Mouse (Mus musculus): ENCODE results near the gene Ralgps2.

Gene Ralgps2

DNA sequence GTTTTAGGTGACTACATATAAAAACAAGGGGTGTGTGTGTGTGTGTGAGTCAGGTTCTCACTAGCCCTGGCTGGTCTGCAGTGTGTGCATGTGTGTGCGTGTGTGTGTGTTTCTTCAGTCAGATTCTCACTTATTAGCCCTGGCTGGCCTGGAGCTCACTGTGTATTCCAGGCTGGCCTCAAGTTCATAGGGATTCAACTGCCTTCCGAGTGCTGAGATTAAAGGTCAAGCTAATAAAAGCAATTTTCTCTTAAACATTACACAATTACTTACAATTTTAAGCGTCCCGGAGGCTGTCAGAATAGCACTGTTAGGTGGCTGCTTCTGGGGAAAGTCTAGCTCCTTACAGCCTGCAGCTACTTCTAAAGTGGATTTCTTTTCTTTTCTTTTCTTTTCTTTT, 101.2 kb downstream of the Ralgps2 start, which contains the start of gene Angptl1:
Gene Angptl1, plus strand, starts transcription at position 386 of the 400 bp plus-strand sequence.
- DNase-seq (ENCODE audit: low spot score in 2 of 2) = no peak

DNA sequence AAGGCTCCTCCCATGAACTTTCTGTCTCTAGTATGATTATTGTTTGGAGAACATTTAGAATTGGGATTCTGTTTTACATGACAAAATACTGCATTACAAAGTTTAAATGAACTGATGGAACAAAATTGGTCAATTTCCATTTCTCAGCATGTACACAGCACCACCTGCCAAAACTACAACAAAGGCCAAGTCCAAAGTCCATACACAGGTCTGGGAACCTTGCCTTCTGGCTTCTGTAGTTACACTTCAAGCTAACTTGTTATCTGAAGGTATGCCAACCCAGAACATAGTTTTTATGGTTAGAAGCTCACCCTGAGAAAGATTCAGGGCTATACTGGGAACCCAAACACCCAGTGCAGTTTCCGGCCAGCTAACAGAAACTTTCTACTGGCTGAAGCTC, 120.2 kb downstream of the Ralgps2 start:
- DNase-seq (ENCODE audit: low spot score in 2 of 2) = no peak

DNA sequence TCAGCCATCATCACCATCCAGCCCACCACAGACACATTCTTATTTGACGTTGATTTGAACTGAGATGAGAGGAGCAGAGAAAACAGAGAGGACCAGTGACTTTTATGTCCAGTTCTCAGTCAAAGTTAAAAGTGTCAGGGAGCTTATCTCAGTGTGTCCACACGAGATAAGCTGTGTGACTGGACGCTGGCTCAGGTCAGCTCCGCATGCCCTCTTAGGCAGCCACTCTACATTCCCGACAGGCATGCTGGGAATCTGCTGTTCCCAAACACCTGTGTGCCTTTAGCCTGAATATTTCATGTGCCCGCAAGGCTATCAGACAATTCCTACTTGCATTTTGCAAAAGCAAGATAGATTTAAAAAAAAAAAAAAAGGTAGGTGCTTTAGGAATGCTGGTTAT, 125.9 kb downstream of the Ralgps2 start:
- DNase-seq (ENCODE audit: low spot score in 2 of 2) = no peak

DNA sequence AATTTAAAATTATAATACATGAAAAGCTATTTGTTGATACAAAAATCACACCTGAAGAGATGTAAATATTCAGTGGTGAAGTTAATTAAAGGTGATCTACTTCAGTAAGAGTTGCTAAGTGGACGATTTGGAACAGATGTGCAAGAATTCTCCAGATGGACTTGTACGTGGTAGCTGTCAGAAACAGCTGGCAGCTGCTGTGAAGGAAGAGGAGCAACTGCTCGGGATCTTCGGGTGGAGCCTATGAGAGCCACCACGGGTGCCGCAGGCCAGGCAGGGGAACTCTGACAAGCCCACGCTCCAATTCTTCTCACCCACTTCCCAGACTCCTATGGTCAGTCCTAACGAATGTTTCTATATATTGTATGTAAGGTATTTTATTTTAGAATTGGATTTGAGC, 126.7 kb downstream of the Ralgps2 start:
- no peak for DNase-seq (ENCODE audit: low spot score in 2 of 2)

DNA sequence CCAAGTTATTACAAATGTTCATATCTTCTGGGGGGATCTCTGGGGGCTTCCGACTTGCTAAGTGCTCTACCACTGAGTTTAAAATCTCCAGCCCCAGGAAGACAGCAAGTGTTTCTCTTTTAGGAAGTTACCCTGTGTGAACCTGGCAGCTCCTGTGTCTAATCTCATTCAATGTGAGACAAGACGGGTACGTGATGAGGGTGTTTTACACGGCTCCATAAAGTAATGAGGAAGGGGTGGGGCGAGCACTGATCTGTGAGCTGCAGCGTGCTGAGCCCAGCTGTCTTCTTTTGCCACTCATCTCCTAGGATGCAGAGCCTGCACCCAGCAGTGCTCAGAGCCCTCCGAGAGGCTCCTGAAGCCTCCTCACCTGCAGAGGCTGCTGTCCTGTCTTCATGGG, 127.5 kb downstream of the Ralgps2 start:
- no peak for DNase-seq (ENCODE audit: low spot score in 2 of 2)

DNA sequence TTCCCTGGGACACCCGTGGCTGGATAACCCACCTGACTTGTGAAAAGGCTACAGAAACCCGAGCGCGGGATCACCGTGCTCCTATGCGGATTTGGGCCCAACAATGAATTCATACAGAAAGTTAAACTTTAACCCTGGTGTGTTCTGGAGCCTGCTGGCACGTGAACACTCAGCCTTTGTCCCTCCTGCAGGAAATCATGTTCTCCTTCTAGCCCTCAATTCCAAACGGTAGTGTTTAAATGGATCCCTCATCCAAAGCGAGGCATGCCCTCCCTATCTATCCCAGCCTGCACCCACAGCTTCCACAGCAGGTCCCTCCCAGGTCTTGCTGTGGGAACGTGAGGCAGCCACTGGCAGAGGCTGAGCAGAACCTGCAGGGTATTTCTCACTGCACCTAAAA, 131.1 kb downstream of the Ralgps2 start:
- no peak for DNase-seq (ENCODE audit: low spot score in 2 of 2)

DNA sequence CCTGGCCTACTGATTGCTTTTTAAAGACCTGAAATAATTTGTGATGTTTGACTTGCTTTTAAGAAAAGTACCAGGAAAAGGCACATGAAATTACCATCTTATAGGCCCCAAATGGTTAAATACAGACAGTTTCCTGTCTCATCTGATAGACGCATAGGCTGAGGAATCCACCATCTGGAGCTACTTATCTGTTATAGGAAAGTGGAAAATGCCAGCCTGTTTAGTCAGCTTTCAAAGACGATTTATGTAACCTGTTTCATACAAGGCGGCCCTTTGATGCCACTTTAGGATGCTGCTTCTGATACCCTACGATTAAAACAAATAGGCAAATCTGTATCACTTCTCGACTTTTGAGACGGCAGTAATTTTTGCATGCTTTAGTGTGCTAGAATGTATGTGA, 138.2 kb downstream of the Ralgps2 start:
- DNase-seq (ENCODE audit: low spot score in 2 of 2) = no peak

DNA sequence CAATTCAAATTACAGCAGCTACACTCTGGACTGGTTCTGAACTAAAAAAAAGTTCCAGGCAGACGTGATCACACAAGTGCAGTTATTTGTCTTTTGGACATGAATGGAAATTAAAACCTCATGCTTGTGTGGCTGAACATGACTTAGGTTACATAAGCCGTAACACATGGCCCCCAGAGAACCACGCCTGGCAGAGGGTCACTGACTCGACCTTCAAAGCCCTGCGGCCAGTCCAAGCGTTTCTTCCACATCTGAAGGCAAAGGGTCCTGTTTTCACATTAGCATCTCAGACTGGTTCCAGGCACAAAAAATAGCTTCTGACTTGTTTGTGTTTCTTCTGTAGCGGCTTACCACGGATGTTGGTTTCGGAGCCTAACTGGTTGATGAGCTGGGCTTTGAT, 143.2 kb downstream of the Ralgps2 start:
- peak; percentile 29 to 52 for DNase-seq (ENCODE audit: low spot score in 2 of 2)

DNA sequence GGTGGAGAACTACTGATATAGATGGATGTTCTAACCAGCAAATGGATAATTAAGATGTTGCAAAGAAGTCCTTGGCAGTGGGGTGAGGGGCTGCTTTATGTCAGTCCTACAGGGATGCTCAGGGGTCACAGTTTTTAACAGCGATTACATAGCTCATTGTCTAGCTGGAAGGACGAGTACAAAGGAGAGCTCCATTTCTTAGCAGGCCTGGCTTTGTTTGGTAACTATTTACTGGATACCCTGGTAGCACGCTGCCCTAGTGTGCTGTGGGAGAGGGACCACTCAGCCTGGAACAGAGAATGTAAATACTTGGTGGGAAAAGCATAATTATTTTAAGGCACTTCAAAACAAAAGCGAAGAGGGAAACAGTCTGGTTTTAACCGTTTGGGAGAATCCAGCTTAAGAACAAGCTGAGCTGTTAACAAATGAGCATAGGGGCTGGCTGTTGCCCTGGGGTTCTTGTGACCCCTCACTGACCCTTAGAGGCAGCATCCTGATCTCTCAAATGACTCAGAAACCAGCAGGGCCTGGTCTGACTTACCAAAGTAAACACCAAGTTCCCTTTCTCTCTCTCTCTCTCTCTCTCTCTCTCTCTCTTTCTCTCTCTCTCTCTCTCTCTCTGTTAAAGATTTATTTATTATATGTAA, 149.5 kb downstream of the Ralgps2 start:
- no peak for DNase-seq (ENCODE audit: low spot score in 2 of 2)

DNA sequence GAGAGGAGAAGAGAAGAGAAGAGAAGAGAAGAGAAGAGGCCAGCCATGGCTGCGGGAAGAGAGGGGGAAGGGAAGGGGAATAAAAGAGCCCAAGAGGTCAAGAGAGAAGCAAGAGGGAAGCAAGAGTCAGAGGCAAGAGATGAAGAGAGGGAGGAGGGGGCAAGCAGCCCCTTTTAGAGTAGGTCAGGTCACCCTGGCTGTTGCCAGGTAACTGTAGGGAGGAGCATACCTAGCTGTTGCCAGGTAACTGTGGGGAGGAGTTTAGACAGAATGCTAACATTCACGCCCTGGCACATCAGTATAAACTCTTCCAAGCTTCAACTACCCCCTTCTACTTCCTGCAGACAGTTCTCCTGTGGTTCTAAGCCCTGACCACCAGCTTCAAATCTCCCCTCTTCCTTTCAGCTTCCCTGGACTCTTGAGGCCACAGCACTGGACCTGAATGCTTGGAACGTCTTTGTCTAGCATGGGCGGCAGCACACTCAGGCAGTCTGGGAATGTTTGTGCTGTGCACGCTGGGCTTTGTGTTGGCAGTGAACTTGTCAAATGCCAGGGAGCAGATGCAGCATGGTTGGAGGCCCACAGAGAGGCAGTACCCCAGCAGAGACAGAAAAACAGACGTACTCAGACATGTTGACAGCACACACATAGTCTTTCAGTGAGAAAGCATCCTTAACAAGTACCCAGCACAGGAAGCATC, 152.1 kb downstream of the Ralgps2 start:
- no peak for DNase-seq (ENCODE audit: low spot score in 2 of 2)

DNA sequence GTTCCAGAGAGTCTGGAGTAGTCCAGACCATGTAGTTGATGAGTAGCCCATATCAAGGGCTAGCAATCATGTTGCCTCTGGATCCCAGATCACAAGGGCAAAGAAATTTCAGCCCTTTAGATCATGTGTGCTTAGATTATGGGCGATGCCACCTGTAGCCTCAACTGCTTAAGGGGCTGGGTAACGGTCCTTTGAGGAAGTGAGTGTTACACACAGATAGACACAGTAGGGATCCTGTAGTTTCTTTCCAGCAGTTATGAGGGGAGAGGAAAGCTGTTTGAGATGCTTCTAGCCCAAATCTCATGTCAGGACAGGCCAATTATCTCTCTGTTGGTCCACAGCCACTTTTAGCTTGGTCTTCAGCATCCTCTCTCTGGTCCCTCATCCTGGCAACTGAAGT, 153.4 kb downstream of the Ralgps2 start:
- DNase-seq (ENCODE audit: low spot score in 2 of 2) = no peak

DNA sequence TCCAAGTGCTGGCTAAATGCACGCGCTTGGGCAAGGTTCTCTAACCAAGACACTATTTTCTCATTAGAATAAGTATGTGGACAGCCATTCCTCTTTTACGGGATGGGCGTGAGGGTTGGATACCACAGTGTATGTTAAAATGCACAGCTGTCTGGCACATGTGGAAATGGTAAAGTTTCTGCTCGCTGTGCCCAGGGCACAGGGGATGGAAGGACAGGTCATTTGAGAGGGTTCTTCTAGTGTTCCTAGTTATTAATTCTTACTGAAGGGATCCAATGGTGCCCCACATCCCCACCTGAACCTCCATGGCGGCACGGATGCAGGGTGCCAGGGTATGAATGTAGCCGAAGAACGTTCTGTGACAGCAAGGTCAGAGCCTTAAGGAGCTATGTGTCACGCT, 154.5 kb downstream of the Ralgps2 start:
- no peak for DNase-seq (ENCODE audit: low spot score in 2 of 2)

DNA sequence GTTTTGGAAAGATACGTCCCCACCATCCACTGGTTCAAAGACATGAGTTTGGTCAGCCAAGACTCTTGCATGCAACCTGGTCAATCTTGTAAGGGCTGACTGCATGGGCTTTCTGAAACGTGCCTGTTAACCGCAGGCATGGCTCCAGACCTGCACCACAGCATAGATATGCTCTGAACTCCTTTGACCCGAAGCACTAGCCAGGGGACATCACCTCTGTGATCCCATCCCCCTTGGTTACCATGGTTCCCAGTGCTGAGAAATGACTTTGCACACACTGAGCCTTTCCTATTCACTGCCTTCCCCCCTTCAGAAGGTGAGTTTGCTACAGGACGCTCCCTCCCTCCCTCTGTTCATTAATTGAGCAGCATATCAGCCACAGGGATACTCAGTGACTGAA, 155.3 kb downstream of the Ralgps2 start:
- no peak for DNase-seq (ENCODE audit: low spot score in 2 of 2)

DNA sequence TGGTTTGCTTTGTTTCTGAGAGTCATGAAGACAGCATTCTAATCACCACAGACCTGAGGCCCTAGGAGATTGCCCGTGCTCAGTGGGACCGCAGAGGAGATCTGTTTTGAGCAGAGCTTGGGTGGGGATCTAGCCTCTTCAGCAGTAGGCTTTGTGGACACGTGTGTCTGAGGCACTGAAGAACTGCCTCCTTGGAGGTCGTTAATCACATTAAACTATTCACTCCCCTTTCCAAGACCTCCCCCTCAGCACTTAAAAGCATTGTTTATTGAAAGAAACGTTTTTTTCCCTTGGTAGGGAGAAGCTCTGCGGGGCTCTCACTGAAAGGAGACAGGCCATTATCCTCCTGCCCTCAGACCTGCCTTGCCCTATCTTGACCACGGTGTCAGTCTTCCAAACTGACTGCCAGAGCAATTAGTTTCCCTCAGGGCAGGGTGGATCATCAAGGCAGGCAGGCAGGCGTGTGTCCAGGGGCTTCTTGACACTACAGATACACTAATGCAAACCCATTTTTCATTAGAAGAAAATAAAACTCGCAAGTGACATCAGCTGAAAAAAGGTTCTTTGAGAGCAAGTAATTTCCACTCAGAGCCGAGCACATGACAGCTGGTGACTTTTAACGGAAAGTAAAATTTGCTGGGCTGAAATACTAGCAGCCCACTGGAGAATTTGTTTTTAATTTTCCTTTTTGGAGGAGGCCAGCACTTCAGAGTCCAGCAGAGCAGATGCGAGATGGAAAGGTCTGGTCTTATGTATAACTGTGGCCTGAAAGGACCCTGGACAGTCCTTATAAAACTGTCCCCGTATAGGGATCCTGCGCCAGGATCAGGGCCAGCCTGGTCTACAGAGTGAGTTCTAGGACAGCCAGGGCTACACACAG, 157.2 kb downstream of the Ralgps2 start:
- peak; percentile 36 to 41 for DNase-seq (ENCODE audit: low spot score in 2 of 2)

DNA sequence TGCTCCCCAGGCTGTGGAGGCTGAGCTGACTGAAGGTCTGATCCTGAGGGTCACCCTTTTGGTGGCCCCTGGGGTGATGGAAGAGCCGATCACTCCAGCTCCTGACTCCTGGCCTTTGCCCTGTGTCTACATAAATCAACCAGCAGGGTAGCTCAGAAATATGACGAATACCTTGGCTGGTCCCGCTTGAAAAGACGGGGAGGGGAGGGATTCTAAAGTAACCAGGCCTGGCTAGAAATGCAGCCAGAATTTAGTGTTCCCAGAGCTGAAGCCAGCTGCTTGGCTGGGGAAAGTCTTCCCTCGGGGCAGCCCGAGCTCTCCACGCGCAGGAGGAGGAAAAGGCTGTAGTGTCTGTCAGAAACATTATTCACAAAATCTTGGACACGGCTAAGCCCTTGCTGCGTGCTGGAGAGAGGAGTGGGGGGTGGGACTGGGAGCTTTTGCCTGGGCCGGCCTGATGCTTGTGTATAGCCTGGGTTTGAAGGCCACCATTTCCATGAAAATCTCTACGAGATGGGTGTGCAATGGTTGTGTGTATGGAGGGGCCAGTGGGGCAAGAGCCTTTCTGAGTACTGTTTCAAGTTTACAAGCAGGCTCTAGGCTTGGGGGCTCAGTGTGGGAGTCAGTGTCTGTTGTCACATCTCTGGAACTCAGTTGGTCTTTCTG, 158.2 kb downstream of the Ralgps2 start:
- peak; percentile 88 to 90 for DNase-seq (ENCODE audit: low spot score in 2 of 2)

DNA sequence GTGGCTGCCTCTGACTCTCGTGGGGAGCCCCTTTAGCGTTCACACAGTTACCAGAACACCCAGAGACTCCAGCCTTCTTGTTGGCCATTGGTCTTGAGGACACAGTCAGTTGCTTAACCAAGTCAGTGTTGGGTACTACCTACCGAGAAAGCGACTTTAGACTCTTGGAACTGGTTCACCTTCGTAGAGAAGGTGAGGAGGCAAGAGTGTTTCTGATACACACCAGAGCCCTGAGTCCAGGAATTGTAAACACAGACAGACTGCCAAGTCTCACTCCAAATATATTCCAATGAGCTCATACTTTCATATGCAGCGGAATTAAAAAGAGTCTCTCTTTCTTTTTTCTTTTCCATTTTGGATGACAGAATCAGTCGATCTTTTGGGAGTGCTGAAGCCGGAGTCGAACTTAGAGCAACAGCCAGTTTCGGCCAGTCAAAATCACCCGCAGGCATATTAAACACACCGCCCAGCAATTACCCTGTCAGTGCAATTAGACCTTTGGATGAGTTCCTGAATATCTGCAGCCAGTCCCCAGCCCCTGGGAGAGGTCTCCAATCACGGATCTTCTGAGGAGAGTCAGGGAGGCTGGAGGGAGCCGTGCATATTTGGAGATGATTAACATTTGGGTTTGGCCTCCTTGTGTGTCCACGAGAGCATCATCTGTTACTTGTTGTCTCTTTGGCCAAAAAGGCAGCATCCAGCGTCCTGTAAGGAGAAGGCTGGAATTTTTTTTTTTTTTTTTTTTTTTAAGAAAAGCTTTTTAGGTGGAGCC, 159.0 kb downstream of the Ralgps2 start:
- DNase-seq (ENCODE audit: low spot score in 2 of 2) = peak; percentile 48 to 58

DNA sequence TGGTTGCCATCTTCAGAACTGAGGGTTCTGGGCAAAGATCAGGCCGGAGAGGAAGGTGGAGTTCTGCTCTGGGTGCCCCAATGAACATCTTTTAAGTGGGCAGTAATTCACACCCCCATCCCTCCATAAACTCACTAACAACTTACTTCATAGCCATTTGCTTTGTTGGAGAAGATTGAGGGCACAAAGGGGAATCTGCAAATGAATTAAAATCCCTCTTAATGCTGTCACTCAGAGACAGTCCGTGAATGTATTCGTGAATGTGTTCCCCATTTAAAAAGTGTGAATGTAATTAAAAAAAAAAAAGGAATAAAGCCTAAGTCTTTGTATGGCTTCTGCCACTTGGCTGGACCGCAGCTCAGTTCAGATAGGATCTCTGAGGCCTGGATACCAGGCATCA, 159.8 kb downstream of the Ralgps2 start:
- DNase-seq (ENCODE audit: low spot score in 2 of 2) = no peak

DNA sequence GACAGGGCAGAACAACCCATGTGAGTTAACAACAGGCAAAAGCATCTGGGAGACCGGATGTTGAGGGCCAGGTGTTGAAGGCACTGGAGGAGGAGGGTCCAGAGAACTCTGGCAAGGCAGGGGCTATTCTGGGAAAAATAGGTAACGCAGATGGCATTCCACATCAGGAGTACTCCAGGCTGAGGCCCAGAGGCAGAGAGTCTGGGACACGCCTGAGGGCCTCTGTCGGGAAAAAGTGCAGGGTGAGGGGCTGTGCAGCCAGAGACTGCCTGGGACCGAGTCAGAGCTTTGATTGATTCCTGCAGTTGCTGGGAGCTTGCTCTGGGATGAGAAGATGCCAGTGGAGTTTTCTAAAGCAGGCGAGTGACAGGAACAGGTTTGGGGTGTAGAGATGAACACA, 160.4 kb downstream of the Ralgps2 start:
- no peak for DNase-seq (ENCODE audit: low spot score in 2 of 2)

DNA sequence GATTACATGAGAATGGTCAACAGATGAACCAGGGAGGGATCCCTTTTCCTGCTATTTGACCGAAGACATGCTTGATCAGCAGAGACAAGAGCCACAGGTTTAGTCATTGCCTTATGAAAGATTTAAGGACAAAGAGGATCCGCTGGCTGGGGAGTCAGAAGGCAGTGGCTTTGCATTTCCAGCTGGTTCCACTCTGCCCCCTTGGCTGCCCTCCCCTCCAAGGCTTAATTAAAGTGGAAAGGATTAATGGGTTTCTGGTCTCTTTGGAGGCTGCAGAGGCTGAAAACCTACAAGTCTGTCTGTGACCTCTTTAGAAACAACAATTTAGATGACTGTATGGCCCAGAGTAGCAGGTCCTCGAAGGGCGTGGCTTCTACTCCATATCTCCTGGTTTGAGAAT, 161.5 kb downstream of the Ralgps2 start:
- no peak for DNase-seq (ENCODE audit: low spot score in 2 of 2)

DNA sequence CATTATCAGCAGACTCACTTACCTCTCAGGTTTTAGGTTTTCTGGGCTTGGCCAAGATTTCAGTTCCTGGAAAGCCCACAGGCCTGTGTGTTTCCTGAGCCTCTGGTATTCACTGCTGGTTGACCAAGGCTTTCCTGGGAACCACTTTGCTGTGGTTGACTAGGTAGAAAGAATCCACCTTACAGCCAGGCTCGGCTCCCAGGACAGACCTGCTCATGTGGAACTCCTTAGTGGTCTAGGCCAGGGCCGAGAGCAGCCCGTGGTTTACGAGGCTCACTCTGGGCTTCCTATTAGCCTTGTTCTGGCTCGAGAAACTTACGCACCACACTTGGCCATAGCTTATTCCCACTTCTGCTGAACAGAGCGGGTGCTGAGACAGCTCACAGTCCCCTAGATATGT, 163.4 kb downstream of the Ralgps2 start:
- DNase-seq (ENCODE audit: low spot score in 2 of 2) = no peak

DNA sequence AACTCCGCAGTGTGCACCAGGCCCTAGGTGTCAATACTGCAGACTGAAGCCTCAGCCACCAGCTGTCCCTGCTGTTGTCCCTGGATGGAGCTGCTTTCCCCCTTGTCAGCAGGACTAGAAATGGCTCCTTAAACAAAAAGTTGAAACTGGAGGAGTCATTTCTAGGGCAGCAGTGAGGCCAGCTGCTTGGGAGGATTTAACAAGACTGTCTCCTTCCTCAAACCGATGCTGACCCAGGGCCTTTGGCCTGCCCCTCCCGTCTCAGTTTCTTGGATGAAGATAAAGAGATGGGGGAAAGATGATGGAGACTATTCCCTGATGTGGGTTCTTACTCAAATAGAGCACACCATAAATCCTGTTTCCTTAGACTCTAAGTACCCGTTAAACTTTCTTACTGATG, 164.2 kb downstream of the Ralgps2 start:
- no peak for DNase-seq (ENCODE audit: low spot score in 2 of 2)
